Mouse (Mus musculus) CD4-positive, CD25-positive, alpha-beta regulatory T cell (primary cell): ENCODE data around the gene Esp8. TPM values are rescaled to one million over a fixed set of nuclear protein-coding genes. Genes with fewer than 3 reads are reported as not detected.

ENCODE experiments used
- polyA plus RNA-seq: library from polyadenylated mRNA; unstranded; fragments of 100-300 nt; shearing (Covaris generic); gene quantifications from one replicate; pipeline ENCODE4 v1.2.1, GENCODE M21; 2017

Esp8 gene
- polyA plus RNA-seq: not detected

GRCm38 (mm10) chr17:40519818-40520217, at the start of gene Esp8:
Gene Esp8, plus strand, starts transcription at chr17:40520022.

GRCm38 (mm10) chr17:40561207-40561606, 41.4 kb downstream of the Esp8 start, which contains the start of gene Esp6:
Gene Esp6, plus strand, starts transcription at chr17:40561507.

Other genes with a start within 250 kb of the Esp8 start
- 2.3 TPM for gene Crisp1, start 200.8 kb upstream of the Esp8 start, polyA plus RNA-seq
- not detected for gene Esp6, start 41.5 kb downstream of the Esp8 start, polyA plus RNA-seq
- gene Esp4, start 78.6 kb downstream of the Esp8 start, polyA plus RNA-seq: not detected
- not detected for gene Esp3, start 112.1 kb downstream of the Esp8 start, polyA plus RNA-seq
- gene Esp1, start 207.1 kb downstream of the Esp8 start, polyA plus RNA-seq: not detected